Mouse (Mus musculus) embryonic facial prominence, embryonic 13.5 days (tissue): ENCODE measurements around the gene Tbl2. TPM values are rescaled to one million over a fixed set of nuclear protein-coding genes. Genes with fewer than 3 reads are reported as not detected.
A peak's percentile ranks its signal among the peaks of the same experiment; 100 is the strongest.

Experiments used
- ATAC-seq: fragments of 200-750 bp; cut with Nextera tagmentation; 2 replicates; pipeline ENCODE4 v1.8.0; 2017; ENCODE audit warnings: low read depth; ENCODE audit not compliant: insufficient number of reproducible peaks, insufficient read depth, low FRiP score, low TSS enrichment
- H3K27ac ChIP-seq: fragments of 300-500 bp; sonication (generic); 2 replicates; pipeline ENCODE4 v1.5.1; 2015; ENCODE audit warnings: moderate library complexity, mild to moderate bottlenecking, inconsistent platforms
- H3K27me3 ChIP-seq: fragments of 300-500 bp; sonication (generic); 2 replicates; pipeline ENCODE4 v1.6.1; 2015; ENCODE audit warnings: mild to moderate bottlenecking, inconsistent platforms
- H3K36me3 ChIP-seq: fragments of 300-500 bp; sonication (generic); 2 replicates; pipeline ENCODE4 v1.6.1; 2015; ENCODE audit warnings: mild to moderate bottlenecking, inconsistent platforms
- H3K4me1 ChIP-seq: fragments of 300-500 bp; sonication (generic); 2 replicates; pipeline ENCODE4 v1.6.1; 2015; ENCODE audit warnings: inconsistent platforms
- H3K4me2 ChIP-seq: fragments of 300-500 bp; sonication (generic); 2 replicates; pipeline ENCODE4 v1.6.1; 2015; ENCODE audit warnings: moderate library complexity, mild to moderate bottlenecking, inconsistent platforms
- H3K4me3 ChIP-seq: fragments of 300-500 bp; sonication (generic); 2 replicates; pipeline ENCODE4 v1.5.1; 2015; ENCODE audit warnings: mild to moderate bottlenecking, inconsistent platforms
- H3K9ac ChIP-seq: fragments of 300-500 bp; sonication (generic); 2 replicates; pipeline ENCODE4 v1.6.1; 2015; ENCODE audit warnings: mild to moderate bottlenecking, inconsistent platforms
- H3K9me3 ChIP-seq: fragments of 300-500 bp; sonication (generic); 2 replicates; pipeline ENCODE4 v1.6.1; 2016; ENCODE audit warnings: inconsistent platforms
- WGBS: fragments of 180-500 bp; shearing (Covaris S2); methylation state at CpG from one replicate; pipeline ENCODE4 v1.1.7; 2015; ENCODE audit warnings: mixed read lengths; 5-methylcytosine and 5-hydroxymethylcytosine counted together
- polyA plus RNA-seq: library from polyadenylated mRNA; unstranded; fragments of >200 nt; fragmentation: Nextera tagmentation; extraction: Ambion mirVana; gene quantifications from 2 replicates; pipeline ENCODE4 v1.2.1, GENCODE M21; 2015

Gene Tbl2
- polyA plus RNA-seq, 1 experiment from 2014 or later, result 25.6 TPM

DNA sequence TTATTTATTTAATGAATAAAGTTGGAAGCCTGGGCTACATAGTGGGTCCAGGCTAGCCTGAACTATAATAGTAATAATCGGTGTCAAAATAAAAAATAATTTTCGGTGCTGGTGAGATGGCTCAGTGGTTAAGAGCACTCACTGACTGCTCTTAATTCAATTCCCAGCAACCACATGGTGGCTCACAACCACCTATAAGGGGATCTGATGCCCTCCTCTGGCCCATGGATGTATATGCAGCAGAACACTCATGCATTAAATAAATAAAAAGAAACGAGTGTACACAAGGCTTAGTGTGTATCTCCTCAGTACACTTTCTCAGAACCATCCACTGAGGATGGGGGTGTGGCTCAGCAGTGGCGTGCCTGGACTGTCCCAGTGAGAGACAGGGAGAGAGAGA is 28.7 kb upstream of the Tbl2 start:
- Histone ChIP-seq H3K9ac (no peak overlapping the region), H3K27me3 (peaks cover 17% of the 10 kb centered on the region), H3K36me3 (no peaks in the 10 kb centered on the region), H3K4me2 (no peak overlapping the region), H3K4me1 (peaks cover 3% of the 10 kb centered on the region), H3K4me3 (no peak overlapping the region), H3K27ac (no peak overlapping the region), H3K9me3 (no peaks in the 10 kb centered on the region)
- 62% methylated on average over 4 of the region's 4 CpGs for WGBS
- no peak for ATAC-seq

DNA sequence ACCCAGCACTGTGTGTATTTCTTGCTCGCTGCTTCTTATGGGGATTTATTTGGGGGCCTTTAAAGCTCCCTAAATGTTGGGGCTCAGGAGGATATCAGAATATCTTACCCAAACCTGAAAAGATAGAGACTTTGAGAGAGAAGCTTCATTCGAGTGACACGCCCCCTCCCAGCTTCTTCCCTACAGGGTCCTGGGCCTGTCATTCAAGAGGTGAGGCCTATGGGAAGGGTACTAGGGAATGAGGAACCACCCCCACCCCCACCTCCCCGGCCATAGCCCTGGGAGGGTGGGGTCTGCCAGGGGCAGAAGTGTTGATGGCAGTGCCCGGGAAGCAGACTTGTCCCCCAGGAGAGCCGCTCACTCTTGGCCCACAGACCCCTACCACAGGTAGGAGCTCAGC is 23.3 kb upstream of the Tbl2 start:
- H3K36me3 ChIP-seq, result no peaks in the 10 kb centered on the region
- no peak overlapping the region for H3K4me3 ChIP-seq
- no peak overlapping the region for H3K27ac ChIP-seq
- H3K4me2 ChIP-seq, result no peak overlapping the region
- H3K9me3 ChIP-seq, result no peaks in the 10 kb centered on the region
- no peak for ATAC-seq
- H3K27me3 ChIP-seq, result peaks cover 13% of the 10 kb centered on the region
- no peak overlapping the region for H3K9ac ChIP-seq
- H3K4me1 ChIP-seq, result no peaks in the 10 kb centered on the region
- WGBS, result 54% methylated on average over 6 of the region's 6 CpGs

DNA sequence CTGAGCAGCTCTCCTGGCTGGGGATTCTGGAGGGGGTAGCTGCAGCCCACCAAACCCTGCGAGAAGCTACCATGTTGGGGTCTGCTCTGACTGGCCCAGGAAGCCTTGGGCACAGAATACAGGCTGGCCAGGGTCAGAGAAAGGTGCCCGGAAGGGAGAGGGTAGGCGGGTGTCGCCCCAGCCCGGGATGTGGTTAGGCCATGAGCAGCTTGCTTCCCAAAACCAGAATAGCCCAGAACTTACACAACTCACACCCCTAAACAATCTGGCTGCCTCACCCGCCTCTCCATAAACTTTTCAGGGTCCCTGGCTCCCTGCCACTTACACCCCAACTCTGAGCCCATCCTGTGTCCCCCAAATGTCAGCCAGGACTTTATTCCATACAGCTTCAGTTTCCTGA is 21.8 kb upstream of the Tbl2 start:
- H3K27ac ChIP-seq, result no peak overlapping the region

DNA sequence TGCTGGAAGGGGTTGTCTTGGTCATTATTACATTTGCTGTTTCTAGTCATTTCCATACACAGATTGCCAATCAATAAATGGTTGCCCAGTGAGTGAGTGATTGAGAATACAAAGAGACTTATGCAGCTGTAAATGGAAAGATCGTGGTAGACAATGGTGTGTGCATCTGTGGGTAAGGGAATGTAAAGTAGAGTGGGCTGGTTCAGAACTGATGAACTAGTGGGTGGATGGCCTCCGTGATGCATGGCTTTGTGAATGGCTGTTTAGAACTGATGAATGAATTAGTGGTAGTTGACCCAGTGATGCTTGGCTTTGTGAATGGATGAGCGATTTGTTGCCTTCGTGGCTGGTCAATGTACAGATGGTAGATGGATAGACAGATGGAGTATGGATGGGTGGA is 19.7 kb upstream of the Tbl2 start:
- no peak overlapping the region for H3K9ac ChIP-seq
- H3K9me3 ChIP-seq, result no peaks in the 10 kb centered on the region
- H3K36me3 ChIP-seq, result no peaks in the 10 kb centered on the region
- WGBS, result 89% methylated on average over 4 of the region's 4 CpGs
- no peak overlapping the region for H3K4me3 ChIP-seq
- peaks cover 29% of the 10 kb centered on the region for H3K27me3 ChIP-seq
- no peak overlapping the region for H3K27ac ChIP-seq
- H3K4me2 ChIP-seq, result no peak overlapping the region
- ATAC-seq, result no peak
- peaks cover 12% of the 10 kb centered on the region for H3K4me1 ChIP-seq

More for the DNA sequence above, 21.8 kb upstream of the Tbl2 start:
- WGBS, result 76% methylated on average over 6 of the region's 6 CpGs
- no peaks in the 10 kb centered on the region for H3K4me1 ChIP-seq
- no peak overlapping the region for H3K4me2 ChIP-seq
- H3K4me3 ChIP-seq, result no peak overlapping the region
- no peaks in the 10 kb centered on the region for H3K36me3 ChIP-seq
- ATAC-seq, result no peak
- H3K9me3 ChIP-seq, result no peaks in the 10 kb centered on the region
- H3K9ac ChIP-seq, result no peak overlapping the region
- H3K27me3 ChIP-seq, result peaks cover 9% of the 10 kb centered on the region

DNA sequence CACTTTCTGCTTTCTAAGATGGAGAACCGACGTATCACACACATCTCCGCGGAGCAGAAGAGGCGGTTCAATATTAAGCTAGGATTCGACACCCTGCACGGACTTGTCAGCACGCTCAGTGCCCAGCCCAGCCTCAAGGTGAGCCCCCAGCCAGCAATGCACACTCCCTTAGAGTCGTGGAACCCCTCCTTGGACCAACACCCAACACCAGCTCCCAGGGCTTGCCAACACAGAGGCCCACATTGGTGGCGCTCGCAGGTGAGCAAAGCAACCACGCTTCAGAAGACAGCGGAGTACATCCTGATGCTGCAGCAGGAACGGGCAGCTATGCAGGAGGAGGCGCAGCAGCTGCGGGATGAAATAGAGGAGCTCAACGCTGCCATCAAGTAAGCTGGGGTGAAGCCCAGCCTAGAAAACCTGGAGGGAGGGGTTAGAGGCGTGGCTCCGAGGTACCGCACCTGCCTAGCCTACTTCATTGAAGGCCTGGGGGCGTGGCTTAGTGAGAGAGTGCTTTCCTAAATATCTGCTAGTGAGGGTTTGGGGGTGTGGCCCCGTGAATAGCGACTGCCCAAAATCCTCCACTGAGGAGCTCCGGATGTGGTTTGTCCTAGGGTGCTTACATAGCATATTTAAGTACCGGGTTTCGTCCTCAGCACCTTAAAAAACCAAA is 15.6 kb upstream of the Tbl2 start:
- Histone ChIP-seq H3K4me2 (peak overlapping the region; percentile 50), H3K9me3 (no peaks in the 10 kb centered on the region), H3K4me3 (peak overlapping the region; percentile 23), H3K27ac (no peak overlapping the region), H3K4me1 (peaks cover 12% of the 10 kb centered on the region), H3K9ac (peak overlapping the region; percentile 27; the same call in 1 of the 2 replicates), H3K27me3 (peaks cover 36% of the 10 kb centered on the region), H3K36me3 (no peaks in the 10 kb centered on the region)
- WGBS, result 4% methylated on average over 26 of the region's 26 CpGs
- no peak; the same call in 1 of the 2 replicates for ATAC-seq

DNA sequence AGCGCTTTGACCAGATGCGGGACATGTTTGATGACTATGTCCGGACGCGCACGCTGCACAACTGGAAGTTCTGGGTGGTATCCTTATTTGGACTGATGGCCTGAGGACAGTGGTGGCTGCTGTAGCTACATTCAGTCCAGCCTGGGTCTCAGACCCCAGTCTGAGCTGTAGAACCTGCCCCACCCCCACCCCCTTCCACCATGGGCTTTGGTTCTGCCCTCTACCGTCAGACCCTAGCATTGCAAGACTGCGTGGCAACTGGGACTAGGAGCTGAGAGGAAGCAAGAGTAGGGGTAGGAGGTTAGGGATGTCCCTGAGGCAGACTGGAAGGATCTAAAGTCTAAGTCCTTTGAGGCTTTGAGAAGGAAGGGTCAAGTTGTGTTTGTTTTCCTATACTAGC is 14.9 kb upstream of the Tbl2 start:
- H3K9ac ChIP-seq, result peak overlapping the region; percentile 11; the same call in 1 of the 2 replicates
- H3K4me3 ChIP-seq, result peak overlapping the region; percentile 23
- peaks cover 36% of the 10 kb centered on the region for H3K27me3 ChIP-seq
- no peaks in the 10 kb centered on the region for H3K36me3 ChIP-seq
- H3K4me2 ChIP-seq, result peak overlapping the region; percentile 50
- H3K9me3 ChIP-seq, result no peaks in the 10 kb centered on the region
- ATAC-seq, result no peak
- under 1% methylated on average over 8 of the region's 8 CpGs for WGBS
- peaks cover 12% of the 10 kb centered on the region for H3K4me1 ChIP-seq
- H3K27ac ChIP-seq, result no peak overlapping the region

DNA sequence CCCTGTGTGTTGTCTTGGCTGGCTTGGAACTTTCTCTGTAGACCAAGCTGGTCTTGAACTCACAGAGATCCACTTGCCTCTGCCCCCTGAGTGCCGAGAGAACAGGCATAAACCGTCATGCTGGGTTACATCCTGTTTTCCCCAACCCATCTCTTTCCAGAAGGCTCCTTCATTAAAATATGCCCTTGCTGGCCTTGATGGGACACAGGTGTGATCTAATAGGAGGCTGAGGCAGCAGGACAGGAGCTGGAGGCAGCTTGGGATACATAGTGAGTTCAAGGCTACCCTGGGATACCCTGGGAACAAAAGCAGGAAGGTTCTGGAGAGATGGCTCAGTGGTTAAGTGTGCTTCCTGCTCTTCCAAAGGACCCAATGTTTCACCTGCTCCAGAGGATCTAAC is 9.6 kb upstream of the Tbl2 start:
- Histone ChIP-seq H3K4me1 (no peaks in the 10 kb centered on the region), H3K4me3 (no peak overlapping the region), H3K27me3 (peaks cover 6% of the 10 kb centered on the region), H3K36me3 (no peaks in the 10 kb centered on the region), H3K9ac (no peak overlapping the region), H3K27ac (no peak overlapping the region), H3K4me2 (no peak overlapping the region), H3K9me3 (no peaks in the 10 kb centered on the region)
- no peak for ATAC-seq
- WGBS, result 62% methylated on average over 2 of the region's 2 CpGs

DNA sequence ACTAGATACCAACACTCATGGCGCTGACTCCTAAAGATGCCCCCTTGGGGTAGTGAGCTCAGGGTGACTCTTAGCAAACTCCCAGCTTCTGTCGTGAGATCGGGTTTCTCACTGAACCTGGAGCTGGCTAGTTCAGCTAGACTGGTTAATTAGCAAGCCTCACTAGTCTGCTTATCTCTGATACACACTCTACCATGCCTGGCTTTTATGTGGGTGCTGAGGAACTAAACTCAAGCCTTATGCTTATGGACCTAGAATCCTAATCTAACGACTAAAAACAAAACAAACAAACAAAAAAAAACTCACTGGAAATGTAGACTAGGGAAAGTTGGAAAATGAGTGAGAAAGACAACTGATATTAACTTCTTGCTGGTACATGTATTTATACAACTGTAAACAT is 5.0 kb upstream of the Tbl2 start:
- Histone ChIP-seq H3K4me1 (peaks cover 7% of the 10 kb centered on the region; the same call in 1 of the 2 replicates), H3K27me3 (no peaks in the 10 kb centered on the region), H3K4me3 (no peak overlapping the region), H3K9ac (no peak overlapping the region), H3K36me3 (no peaks in the 10 kb centered on the region), H3K4me2 (no peak overlapping the region), H3K9me3 (no peaks in the 10 kb centered on the region), H3K27ac (no peak overlapping the region)
- WGBS, result 52% methylated on average over 4 of the region's 4 CpGs
- ATAC-seq, result no peak

DNA sequence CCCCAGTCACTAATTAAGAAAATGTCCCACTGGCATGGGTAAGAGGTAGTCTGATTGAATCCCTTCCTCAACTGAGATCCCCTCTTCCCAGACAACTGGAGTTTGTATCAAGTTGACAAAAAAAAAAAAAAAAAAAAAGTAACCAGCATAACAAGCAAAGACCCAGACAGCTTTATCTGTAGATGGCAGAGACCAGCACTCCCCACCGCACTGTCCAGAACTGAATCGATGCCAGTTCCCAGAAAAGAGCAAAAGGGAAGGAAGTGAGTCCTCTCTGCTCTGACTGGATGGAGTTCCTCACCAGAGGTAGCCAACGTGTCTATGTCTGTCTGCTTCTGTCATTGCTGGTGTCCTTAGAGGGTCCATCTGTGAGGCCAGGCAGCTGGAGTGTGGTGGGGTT is 3.9 kb upstream of the Tbl2 start:
- H3K27ac ChIP-seq, result no peak overlapping the region
- no peak overlapping the region for H3K9ac ChIP-seq
- peaks cover 10% of the 10 kb centered on the region for H3K4me1 ChIP-seq
- no peak for ATAC-seq
- no peak overlapping the region for H3K4me2 ChIP-seq
- no peaks in the 10 kb centered on the region for H3K27me3 ChIP-seq
- H3K9me3 ChIP-seq, result no peaks in the 10 kb centered on the region
- no peak overlapping the region for H3K4me3 ChIP-seq
- H3K36me3 ChIP-seq, result no peaks in the 10 kb centered on the region
- 70% methylated on average over 3 of the region's 3 CpGs for WGBS

DNA sequence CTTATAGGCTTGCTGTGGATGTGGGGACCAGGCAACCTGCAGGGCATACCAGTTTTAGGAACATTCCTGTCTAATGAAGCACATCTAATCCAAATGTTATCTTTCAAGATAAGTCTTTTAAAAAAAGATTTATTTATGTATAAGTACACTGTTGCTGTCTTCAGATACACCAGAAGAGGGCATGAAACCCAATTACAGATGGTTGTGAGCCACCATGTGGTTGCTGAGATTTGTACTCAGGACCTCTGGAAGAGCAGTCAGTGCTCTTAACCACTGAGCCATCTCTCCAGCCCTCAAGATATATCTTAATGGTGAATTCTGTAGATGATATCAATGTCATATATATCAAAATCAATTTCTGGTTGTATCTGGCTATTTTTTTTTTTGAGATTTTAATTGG is 3.5 kb upstream of the Tbl2 start:
- H3K36me3 ChIP-seq, result no peaks in the 10 kb centered on the region
- H3K27ac ChIP-seq, result no peak overlapping the region
- ATAC-seq, result no peak
- H3K4me3 ChIP-seq, result no peak overlapping the region
- no peaks in the 10 kb centered on the region for H3K9me3 ChIP-seq
- H3K4me1 ChIP-seq, result peaks cover 13% of the 10 kb centered on the region
- no peak overlapping the region for H3K9ac ChIP-seq
- H3K4me2 ChIP-seq, result no peak overlapping the region
- no peaks in the 10 kb centered on the region for H3K27me3 ChIP-seq

DNA sequence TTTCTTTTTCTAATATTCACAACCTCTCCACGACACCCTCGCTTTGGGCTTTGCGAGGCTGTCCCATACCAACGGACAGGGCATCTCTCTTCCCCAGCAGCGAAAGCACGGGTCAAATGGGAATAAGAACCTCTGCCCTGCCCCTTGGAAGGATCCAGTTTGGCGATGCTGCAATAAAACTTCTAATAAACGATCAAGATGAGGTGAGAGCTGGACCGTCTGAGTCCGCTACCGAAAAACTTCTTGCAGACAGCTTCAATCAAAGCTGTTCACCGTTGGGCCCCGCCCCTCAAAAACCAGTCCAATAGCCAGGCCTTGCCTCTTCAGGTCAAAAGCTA is 773 bp upstream of the Tbl2 start:
- peak overlapping the region; percentile 85 for H3K27ac ChIP-seq
- H3K9ac ChIP-seq, result peak overlapping the region; percentile 79
- H3K9me3 ChIP-seq, result no peaks in the 10 kb centered on the region
- no peaks in the 10 kb centered on the region for H3K27me3 ChIP-seq
- peak overlapping the region; percentile 73 for H3K4me2 ChIP-seq
- H3K4me1 ChIP-seq, result peaks cover 14% of the 10 kb centered on the region
- WGBS, result under 1% methylated on average over 13 of the region's 13 CpGs
- no peak for ATAC-seq
- H3K36me3 ChIP-seq, result peaks cover 12% of the 10 kb centered on the region
- H3K4me3 ChIP-seq, result peak overlapping the region; percentile 66

DNA sequence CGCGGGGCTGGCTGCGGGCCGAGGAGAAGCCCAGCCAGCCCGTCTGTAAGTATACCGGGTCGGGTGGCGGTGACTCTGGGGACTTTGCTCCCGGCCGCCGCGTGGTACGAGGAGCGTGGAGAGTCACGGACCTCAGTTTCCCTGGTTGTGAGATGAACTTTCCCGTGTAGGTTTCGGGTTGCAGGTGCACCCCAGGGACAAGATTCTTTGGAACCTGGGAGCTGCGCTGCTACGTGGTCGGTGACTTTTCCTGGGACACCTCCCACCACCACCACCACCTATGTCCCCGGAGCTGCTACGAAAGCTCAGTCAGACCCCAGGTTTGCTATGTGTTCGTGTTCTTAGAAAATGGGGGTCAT is 342 bp downstream of the Tbl2 start:
- WGBS, result 0% methylated on average over 23 of the region's 23 CpGs

More for the DNA sequence above, 342 bp downstream of the Tbl2 start:
- H3K4me2 ChIP-seq, result peak overlapping the region; percentile 73
- peaks cover 23% of the 10 kb centered on the region for H3K36me3 ChIP-seq
- H3K9ac ChIP-seq, result peak overlapping the region; percentile 79
- ATAC-seq, result no peak
- H3K9me3 ChIP-seq, result no peaks in the 10 kb centered on the region
- peaks cover 14% of the 10 kb centered on the region for H3K4me1 ChIP-seq
- peak overlapping the region; percentile 66 for H3K4me3 ChIP-seq
- H3K27me3 ChIP-seq, result no peaks in the 10 kb centered on the region
- peak overlapping the region; percentile 93 for H3K27ac ChIP-seq
